Mouse (Mus musculus): Measurements from ENCODE around the gene Cd3d. TPM values are rescaled to one million over a fixed set of nuclear protein-coding genes. Genes with fewer than 3 reads are reported as not detected.
"Not testable (repeated sequence)": the region's sequence is repeated elsewhere in the genome, so short reads cannot be mapped to it uniquely, and the experiment has no call there.

The Cd3d gene
- polyA plus RNA-seq, 1 experiment from 2014 or later = not detected

GRCm38 (mm10) chr9:44966815-44967242 lies 14.8 kb upstream of the Cd3d start:
- peak; percentile 58; the same call in 1 of the 2 replicates for ATAC-seq (ENCODE audit: low read depth)
- H3K27ac ChIP-seq (replicated peaks; ENCODE audit: low read depth, low read length) = no peak overlapping the region
- peaks cover 11% of the 10 kb centered on the region for H3K4me1 ChIP-seq (ENCODE audit: control insufficient read depth, insufficient read depth, low read length)
- H3K4me2 ChIP-seq (ENCODE audit: low read depth, low read length) = no peak overlapping the region
- WGBS = 24% methylated on average over 3 of the region's 3 CpGs
- peak; percentile 83 for DNase-seq (ENCODE audit: low spot score)
- H3K9ac ChIP-seq (ENCODE audit: low read depth, low read length) = no peak overlapping the region
- no peak overlapping the region for H3K4me3 ChIP-seq (ENCODE audit: low read depth, low read length)
- no peaks in the 10 kb centered on the region for H3K27me3 ChIP-seq (replicated peaks; ENCODE audit: control insufficient read depth, insufficient read depth, low read length)
- H3K9me3 ChIP-seq (ENCODE audit: control insufficient read depth, low read length) = no peaks in the 10 kb centered on the region
- peaks cover 3% of the 10 kb centered on the region for H3K36me3 ChIP-seq (ENCODE audit: control insufficient read depth, insufficient read depth, low read length)

- not testable (repeated sequence) for ATAC-seq (ENCODE audit: low read depth); H3K9ac ChIP-seq (ENCODE audit: low read depth, low read length); H3K36me3 ChIP-seq (ENCODE audit: control insufficient read depth, insufficient read depth, low read length); H3K4me3 ChIP-seq (ENCODE audit: low read depth, low read length); H3K27ac ChIP-seq (replicated peaks; ENCODE audit: low read depth, low read length); DNase-seq (ENCODE audit: low spot score); H3K27me3 ChIP-seq (replicated peaks; ENCODE audit: control insufficient read depth, insufficient read depth, low read length); H3K4me2 ChIP-seq (ENCODE audit: low read depth, low read length); H3K9me3 ChIP-seq (ENCODE audit: control insufficient read depth, low read length)
- H3K4me1 ChIP-seq (ENCODE audit: control insufficient read depth, insufficient read depth, low read length) = peaks cover 11% of the 10 kb centered on the region
- 81% methylated on average over 5 of the region's 5 CpGs for WGBS
Observed at GRCm38 (mm10) chr9:44967763-44968162, 13.8 kb upstream of the Cd3d start.

GRCm38 (mm10) chr9:44969450-44969849 lies 12.1 kb upstream of the Cd3d start:
- Histone ChIP-seq H3K27me3 (replicated peaks; ENCODE audit: control insufficient read depth, insufficient read depth, low read length) (peaks cover 9% of the 10 kb centered on the region; the same call in 1 of the 2 replicates), H3K36me3 (ENCODE audit: control insufficient read depth, insufficient read depth, low read length) (no peaks in the 10 kb centered on the region), H3K4me2 (ENCODE audit: low read depth, low read length) (no peak overlapping the region), H3K9me3 (ENCODE audit: control insufficient read depth, low read length) (no peaks in the 10 kb centered on the region), H3K4me3 (ENCODE audit: low read depth, low read length) (no peak overlapping the region), H3K4me1 (ENCODE audit: control insufficient read depth, insufficient read depth, low read length) (peaks cover 7% of the 10 kb centered on the region), H3K9ac (ENCODE audit: low read depth, low read length) (no peak overlapping the region), H3K27ac (replicated peaks; ENCODE audit: low read depth, low read length) (no peak overlapping the region)
- no peak for DNase-seq (ENCODE audit: low spot score)
- 95% methylated on average over 1 of the region's 1 CpGs for WGBS
- no peak for ATAC-seq (ENCODE audit: low read depth)

GRCm38 (mm10) chr9:44977813-44978212 lies 3.8 kb upstream of the Cd3d start:
- H3K27ac ChIP-seq (replicated peaks; ENCODE audit: low read depth, low read length) = no peak overlapping the region
- WGBS = 72% methylated on average over 6 of the region's 6 CpGs
- H3K27me3 ChIP-seq (replicated peaks; ENCODE audit: control insufficient read depth, insufficient read depth, low read length) = peaks cover 18% of the 10 kb centered on the region
- DNase-seq (ENCODE audit: low spot score) (no peak), ATAC-seq (ENCODE audit: low read depth) (no peak)
- H3K4me1 ChIP-seq (ENCODE audit: control insufficient read depth, insufficient read depth, low read length) = no peaks in the 10 kb centered on the region
- no peak overlapping the region for H3K4me2 ChIP-seq (ENCODE audit: low read depth, low read length)
- H3K9ac ChIP-seq (ENCODE audit: low read depth, low read length) = no peak overlapping the region
- H3K9me3 ChIP-seq (ENCODE audit: control insufficient read depth, low read length) = no peaks in the 10 kb centered on the region
- no peak overlapping the region for H3K4me3 ChIP-seq (ENCODE audit: low read depth, low read length)
- no peaks in the 10 kb centered on the region for H3K36me3 ChIP-seq (ENCODE audit: control insufficient read depth, insufficient read depth, low read length)

- H3K9ac ChIP-seq (ENCODE audit: low read depth, low read length) = no peak overlapping the region
- H3K9me3 ChIP-seq (ENCODE audit: control insufficient read depth, low read length) = no peaks in the 10 kb centered on the region
- H3K27ac ChIP-seq (replicated peaks; ENCODE audit: low read depth, low read length) = no peak overlapping the region
- DNase-seq (ENCODE audit: low spot score) (no peak), ATAC-seq (ENCODE audit: low read depth) (no peak)
- peaks cover 9% of the 10 kb centered on the region for H3K27me3 ChIP-seq (replicated peaks; ENCODE audit: control insufficient read depth, insufficient read depth, low read length)
- no peak overlapping the region for H3K4me3 ChIP-seq (ENCODE audit: low read depth, low read length)
- H3K4me1 ChIP-seq (ENCODE audit: control insufficient read depth, insufficient read depth, low read length) = no peaks in the 10 kb centered on the region
- no peak overlapping the region for H3K4me2 ChIP-seq (ENCODE audit: low read depth, low read length)
- no peaks in the 10 kb centered on the region for H3K36me3 ChIP-seq (ENCODE audit: control insufficient read depth, insufficient read depth, low read length)
- 71% methylated on average over 7 of the region's 7 CpGs for WGBS
Observed at GRCm38 (mm10) chr9:44979806-44980205, 1.8 kb upstream of the Cd3d start.

- Histone ChIP-seq H3K4me2 (ENCODE audit: low read depth, low read length) (no peak within 1 kb of the TSS), H3K27ac (replicated peaks; ENCODE audit: low read depth, low read length) (no peak within 1 kb of the TSS), H3K9me3 (ENCODE audit: control insufficient read depth, low read length) (no peaks in the 10 kb centered on the region), H3K36me3 (ENCODE audit: control insufficient read depth, insufficient read depth, low read length) (no peaks in the 10 kb centered on the region), H3K4me3 (ENCODE audit: low read depth, low read length) (no peak within 1 kb of the TSS), H3K9ac (ENCODE audit: low read depth, low read length) (no peak within 1 kb of the TSS), H3K4me1 (ENCODE audit: control insufficient read depth, insufficient read depth, low read length) (no peaks in the 10 kb centered on the region), H3K27me3 (replicated peaks; ENCODE audit: control insufficient read depth, insufficient read depth, low read length) (peaks cover 9% of the 10 kb centered on the region)
- ATAC-seq (ENCODE audit: low read depth) = no peak
- DNase-seq (ENCODE audit: low spot score) = no peak
- 72% methylated on average over 3 of the region's 3 CpGs for WGBS
Observed at GRCm38 (mm10) chr9:44980242-44980641, 1.3 kb upstream of the Cd3d start, which contains the start of gene Cd3g. Cd3g (minus strand) TSS chr9:44980431.

DNA sequence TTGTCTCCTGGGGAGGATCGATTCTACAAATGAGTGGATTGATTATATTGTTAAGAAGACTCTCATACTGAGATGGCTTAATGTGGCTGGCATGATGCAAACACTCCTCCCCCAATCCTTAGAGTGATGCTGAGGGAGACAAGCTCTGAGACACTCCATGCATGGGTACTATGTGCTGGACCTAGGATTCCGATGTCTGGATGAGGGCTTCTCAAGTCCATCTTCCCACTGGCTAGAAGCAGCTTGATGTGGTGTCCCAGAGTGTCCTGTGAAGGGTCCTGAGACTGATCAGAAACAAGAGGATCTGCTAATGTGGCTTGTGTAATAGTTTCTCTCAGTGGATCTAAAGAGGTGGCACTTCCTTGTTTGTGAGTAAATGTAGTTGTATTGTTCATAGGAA lies 482 bp upstream of the Cd3d start:
- ATAC-seq (ENCODE audit: low read depth) (no peak), DNase-seq (ENCODE audit: low spot score) (no peak)
- Histone ChIP-seq H3K9ac (ENCODE audit: low read depth, low read length) (no peak overlapping the region), H3K36me3 (ENCODE audit: control insufficient read depth, insufficient read depth, low read length) (no peaks in the 10 kb centered on the region), H3K9me3 (ENCODE audit: control insufficient read depth, low read length) (no peaks in the 10 kb centered on the region), H3K27me3 (replicated peaks; ENCODE audit: control insufficient read depth, insufficient read depth, low read length) (peaks cover 7% of the 10 kb centered on the region), H3K4me2 (ENCODE audit: low read depth, low read length) (no peak overlapping the region), H3K4me3 (ENCODE audit: low read depth, low read length) (no peak overlapping the region), H3K4me1 (ENCODE audit: control insufficient read depth, insufficient read depth, low read length) (no peaks in the 10 kb centered on the region), H3K27ac (replicated peaks; ENCODE audit: low read depth, low read length) (no peak overlapping the region)
- WGBS = 81% methylated on average over 2 of the region's 2 CpGs

GRCm38 (mm10) chr9:44982081-44982480 lies 495 bp downstream of the Cd3d start:
- Histone ChIP-seq H3K4me2 (ENCODE audit: low read depth, low read length) (no peak overlapping the region), H3K36me3 (ENCODE audit: control insufficient read depth, insufficient read depth, low read length) (no peaks in the 10 kb centered on the region), H3K27me3 (replicated peaks; ENCODE audit: control insufficient read depth, insufficient read depth, low read length) (peaks cover 3% of the 10 kb centered on the region; the same call in 1 of the 2 replicates), H3K4me3 (ENCODE audit: low read depth, low read length) (no peak overlapping the region), H3K27ac (replicated peaks; ENCODE audit: low read depth, low read length) (no peak overlapping the region), H3K4me1 (ENCODE audit: control insufficient read depth, insufficient read depth, low read length) (no peaks in the 10 kb centered on the region), H3K9me3 (ENCODE audit: control insufficient read depth, low read length) (no peaks in the 10 kb centered on the region), H3K9ac (ENCODE audit: low read depth, low read length) (no peak overlapping the region)
- WGBS = 91% methylated on average over 8 of the region's 8 CpGs
- DNase-seq (ENCODE audit: low spot score) = no peak
- no peak for ATAC-seq (ENCODE audit: low read depth)

DNA sequence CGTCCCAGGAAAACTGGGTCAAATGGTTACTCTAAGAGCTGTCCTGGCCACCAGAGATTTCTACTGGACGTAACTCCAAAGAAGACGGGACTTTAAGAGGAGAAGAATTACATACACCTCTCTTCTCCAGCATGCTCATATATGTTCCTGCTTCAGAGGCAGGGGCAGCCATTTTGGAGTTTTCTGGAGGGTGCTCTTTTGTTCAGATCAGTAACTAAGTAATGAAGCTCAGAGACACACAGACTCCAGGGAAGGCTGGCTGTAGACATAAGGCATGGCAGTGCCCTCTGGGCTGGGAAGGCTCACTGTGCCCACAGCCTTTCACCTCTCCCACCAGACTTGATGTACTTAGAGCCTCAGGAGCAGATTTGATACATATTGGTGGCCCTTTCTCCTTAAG lies 945 bp downstream of the Cd3d start:
- Histone ChIP-seq H3K27me3 (replicated peaks; ENCODE audit: control insufficient read depth, insufficient read depth, low read length) (peaks cover under 1% of the 10 kb centered on the region; the same call in 1 of the 2 replicates), H3K27ac (replicated peaks; ENCODE audit: low read depth, low read length) (no peak overlapping the region), H3K9me3 (ENCODE audit: control insufficient read depth, low read length) (no peaks in the 10 kb centered on the region), H3K9ac (ENCODE audit: low read depth, low read length) (no peak overlapping the region), H3K36me3 (ENCODE audit: control insufficient read depth, insufficient read depth, low read length) (no peaks in the 10 kb centered on the region), H3K4me2 (ENCODE audit: low read depth, low read length) (no peak overlapping the region), H3K4me1 (ENCODE audit: control insufficient read depth, insufficient read depth, low read length) (no peaks in the 10 kb centered on the region), H3K4me3 (ENCODE audit: low read depth, low read length) (no peak overlapping the region)
- ATAC-seq (ENCODE audit: low read depth) (no peak), DNase-seq (ENCODE audit: low spot score) (no peak)
- 90% methylated on average over 3 of the region's 3 CpGs for WGBS
